Mouse (Mus musculus): ENCODE measurements around the gene Gm14124.
A peak's percentile ranks its signal among the peaks of the same experiment; 100 is the strongest.
"Not testable (repeated sequence)": the region's sequence is repeated elsewhere in the genome, so short reads cannot be mapped to it uniquely, and the experiment has no call there.

The Gm14124 gene

GRCm38 (mm10) chr2:150257291-150257690 lies at the start of gene Gm14124:
Gene Gm14124, plus strand, starts transcription at chr2:150257517.
- DNase-seq (ENCODE audit: low spot score): not testable (repeated sequence)

GRCm38 (mm10) chr2:150217600-150218362 lies 39.5 kb upstream of the Gm14124 start, which contains the start of gene Zfp937:
Gene Zfp937, plus strand, starts transcription at chr2:150218073.
- DNase-seq (ENCODE audit: low spot score): peak; percentile 85

- DNase-seq (ENCODE audit: low spot score): not testable (repeated sequence)
Measured at GRCm38 (mm10) chr2:150218363-150218725, 39.0 kb upstream of the Gm14124 start.

- DNase-seq (ENCODE audit: low spot score): not testable (repeated sequence)
Measured at GRCm38 (mm10) chr2:150223263-150223662, 34.1 kb upstream of the Gm14124 start.

GRCm38 (mm10) chr2:150243211-150243610 lies 14.1 kb upstream of the Gm14124 start:
- DNase-seq (ENCODE audit: low spot score): no peak

- DNase-seq (ENCODE audit: low spot score): not testable (repeated sequence)
Measured at GRCm38 (mm10) chr2:150255491-150255890, 1.8 kb upstream of the Gm14124 start, which contains the start of gene Gm21994. Gene Gm21994, minus strand, starts transcription at chr2:150255591.

- DNase-seq (ENCODE audit: low spot score): not testable (repeated sequence)
Measured at GRCm38 (mm10) chr2:150256861-150257260, 456 bp upstream of the Gm14124 start.

- no peak for DNase-seq (ENCODE audit: low spot score)
Measured at GRCm38 (mm10) chr2:150293669-150294068, 36.4 kb downstream of the Gm14124 start.

GRCm38 (mm10) chr2:150299096-150299495 lies 41.8 kb downstream of the Gm14124 start:
- no peak for DNase-seq (ENCODE audit: low spot score)

GRCm38 (mm10) chr2:150307183-150307773 lies 50.0 kb downstream of the Gm14124 start:
- no peak for DNase-seq (ENCODE audit: low spot score)

- peak; percentile 82 for DNase-seq (ENCODE audit: low spot score)
Measured at GRCm38 (mm10) chr2:150310952-150311884, 53.9 kb downstream of the Gm14124 start.

GRCm38 (mm10) chr2:150316140-150316539 lies 58.8 kb downstream of the Gm14124 start:
- no peak for DNase-seq (ENCODE audit: low spot score)

- no peak for DNase-seq (ENCODE audit: low spot score)
Measured at GRCm38 (mm10) chr2:150318973-150319372, 61.7 kb downstream of the Gm14124 start.
